Mouse (Mus musculus) hindbrain, embryonic 13.5 days (tissue): ENCODE results near the gene Cd200r3. TPM values are rescaled to one million over a fixed set of nuclear protein-coding genes. Genes with fewer than 3 reads are reported as not detected.

ENCODE experiments used
- ATAC-seq: fragments of 200-750 bp; cut with Nextera tagmentation; 2 replicates; pipeline ENCODE4 v1.8.0; 2017; ENCODE audit warnings: moderate TSS enrichment; ENCODE audit not compliant: low FRiP score
- H3K27ac ChIP-seq: fragments of 300-500 bp; sonication (generic); 2 replicates; pipeline ENCODE4 v1.5.1; 2015; ENCODE audit warnings: inconsistent platforms, mild to moderate bottlenecking, moderate library complexity
- H3K27me3 ChIP-seq: fragments of 300-500 bp; sonication (generic); 2 replicates; pipeline ENCODE4 v1.6.1; 2015; ENCODE audit warnings: mild to moderate bottlenecking, inconsistent platforms
- H3K36me3 ChIP-seq: fragments of 300-500 bp; sonication (generic); 2 replicates; pipeline ENCODE4 v1.6.1; 2015; ENCODE audit warnings: mild to moderate bottlenecking, inconsistent platforms
- H3K4me1 ChIP-seq: fragments of 300-500 bp; sonication (generic); replicated peaks from 2 replicates; pipeline ENCODE4 v1.6.1; 2015; ENCODE audit warnings: inconsistent platforms
- H3K4me2 ChIP-seq: fragments of 300-500 bp; sonication (generic); 2 replicates; pipeline ENCODE4 v1.6.1; 2015; ENCODE audit warnings: inconsistent platforms, mild to moderate bottlenecking, moderate library complexity
- H3K4me3 ChIP-seq: fragments of 300-500 bp; sonication (generic); 2 replicates; pipeline ENCODE4 v1.5.1; 2015; ENCODE audit warnings: mild to moderate bottlenecking, inconsistent platforms
- H3K9ac ChIP-seq: fragments of 300-500 bp; sonication (generic); 2 replicates; pipeline ENCODE4 v1.6.1; 2015; ENCODE audit warnings: mild to moderate bottlenecking, inconsistent platforms
- H3K9me3 ChIP-seq: fragments of 300-500 bp; sonication (generic); 2 replicates; pipeline ENCODE4 v1.6.1; 2016; ENCODE audit warnings: inconsistent platforms
- WGBS: fragments of 180-500 bp; shearing (Covaris S2); methylation state at CpG from one replicate; pipeline ENCODE4 v1.1.7; 2015; 5-methylcytosine and 5-hydroxymethylcytosine counted together
- polyA plus RNA-seq: library from polyadenylated mRNA; unstranded; fragments of >200 nt; fragmentation: Nextera tagmentation; extraction: Ambion mirVana; gene quantifications from 2 replicates; pipeline ENCODE4 v1.2.1, GENCODE M21; 2015

Cd200r3 gene
- polyA plus RNA-seq, 1 experiment from 2014 or later = not detected

DNA sequence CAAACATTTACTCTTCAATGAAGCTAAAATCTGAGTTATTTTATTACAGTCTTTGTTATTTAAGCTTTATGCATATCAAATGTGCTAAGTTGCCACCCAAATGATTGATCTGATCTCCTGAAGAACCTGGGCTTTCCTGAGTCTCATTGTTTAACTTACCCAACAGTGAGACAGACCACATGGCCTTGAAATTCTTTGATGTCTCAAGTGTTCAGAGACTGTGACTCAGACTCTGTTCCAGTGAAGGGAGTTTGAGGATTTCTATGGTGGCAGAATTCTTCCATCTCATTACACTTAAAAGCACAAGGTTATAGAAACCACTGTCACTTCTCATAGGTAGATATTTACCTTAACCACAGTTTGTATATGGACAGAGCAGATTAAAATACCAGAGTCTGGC is 32.6 kb downstream of the Cd200r3 start:
- Histone ChIP-seq H3K36me3 (no peaks in the 10 kb centered on the region), H3K4me3 (no peak overlapping the region), H3K27me3 (no peaks in the 10 kb centered on the region), H3K4me1 (no peaks in the 10 kb centered on the region), H3K4me2 (no peak overlapping the region), H3K9ac (no peak overlapping the region), H3K27ac (no peak overlapping the region), H3K9me3 (no peaks in the 10 kb centered on the region)
- ATAC-seq = no peak

- no peak for ATAC-seq
- H3K36me3 ChIP-seq = no peaks in the 10 kb centered on the region
- H3K4me3 ChIP-seq = no peak overlapping the region
- H3K4me2 ChIP-seq = no peak overlapping the region
- no peak overlapping the region for H3K27ac ChIP-seq
- no peaks in the 10 kb centered on the region for H3K4me1 ChIP-seq
- WGBS = 49% methylated on average over 6 of the region's 6 CpGs
- H3K27me3 ChIP-seq = no peaks in the 10 kb centered on the region
- no peaks in the 10 kb centered on the region for H3K9me3 ChIP-seq
- no peak overlapping the region for H3K9ac ChIP-seq
These were observed 33.6 kb downstream of the Cd200r3 start for GRCm38 (mm10) chr16:44976892-44977633.

GRCm38 (mm10) chr16:44978193-44978592 is 34.7 kb downstream of the Cd200r3 start:
- H3K4me1 ChIP-seq = no peaks in the 10 kb centered on the region
- no peaks in the 10 kb centered on the region for H3K9me3 ChIP-seq
- no peaks in the 10 kb centered on the region for H3K27me3 ChIP-seq
- H3K27ac ChIP-seq = no peak overlapping the region
- H3K9ac ChIP-seq = no peak overlapping the region
- no peak overlapping the region for H3K4me2 ChIP-seq
- no peak overlapping the region for H3K4me3 ChIP-seq
- WGBS = 85% methylated on average over 2 of the region's 2 CpGs
- H3K36me3 ChIP-seq = no peaks in the 10 kb centered on the region
- ATAC-seq = no peak

DNA sequence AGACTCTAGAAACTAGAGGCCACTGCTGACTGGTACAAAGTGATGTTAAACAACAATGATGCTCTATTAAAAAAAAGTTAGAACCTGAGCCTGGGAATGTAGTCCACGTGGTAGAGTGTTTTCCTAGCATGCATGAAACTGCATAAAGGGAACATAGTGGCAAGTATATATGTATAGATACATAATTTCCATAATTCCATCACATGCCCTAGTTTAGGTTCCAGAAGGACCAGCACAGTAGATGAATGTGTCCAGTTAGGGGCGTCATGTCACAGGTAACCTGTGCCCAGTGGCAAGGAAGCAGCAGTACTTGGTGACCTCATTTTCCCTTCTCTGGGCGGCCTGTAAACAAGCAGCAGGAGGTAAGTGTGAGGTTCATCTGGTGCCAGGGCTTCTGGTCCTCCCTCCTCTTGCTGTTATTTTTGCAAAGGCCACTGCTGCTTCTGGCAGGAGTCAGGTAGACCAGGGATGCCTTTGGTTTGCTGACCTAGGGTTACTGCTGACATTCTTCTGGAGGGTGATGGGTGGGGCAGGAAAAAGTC is 35.9 kb downstream of the Cd200r3 start:
- no peaks in the 10 kb centered on the region for H3K36me3 ChIP-seq
- H3K9ac ChIP-seq = no peak overlapping the region
- H3K27ac ChIP-seq = no peak overlapping the region
- no peak for ATAC-seq
- no peaks in the 10 kb centered on the region for H3K9me3 ChIP-seq
- 82% methylated on average over 3 of the region's 3 CpGs for WGBS
- no peak overlapping the region for H3K4me3 ChIP-seq
- H3K4me2 ChIP-seq = no peak overlapping the region
- no peaks in the 10 kb centered on the region for H3K27me3 ChIP-seq
- no peaks in the 10 kb centered on the region for H3K4me1 ChIP-seq

GRCm38 (mm10) chr16:44982972-44983371 is 39.5 kb downstream of the Cd200r3 start:
- no peaks in the 10 kb centered on the region for H3K36me3 ChIP-seq
- no peak overlapping the region for H3K4me2 ChIP-seq
- no peaks in the 10 kb centered on the region for H3K4me1 ChIP-seq
- no peaks in the 10 kb centered on the region for H3K9me3 ChIP-seq
- no peaks in the 10 kb centered on the region for H3K27me3 ChIP-seq
- 89% methylated on average over 2 of the region's 2 CpGs for WGBS
- no peak overlapping the region for H3K9ac ChIP-seq
- no peak overlapping the region for H3K27ac ChIP-seq
- no peak for ATAC-seq
- H3K4me3 ChIP-seq = no peak overlapping the region

GRCm38 (mm10) chr16:44983379-44984060 is 40.0 kb downstream of the Cd200r3 start:
- no peaks in the 10 kb centered on the region for H3K36me3 ChIP-seq
- H3K4me1 ChIP-seq = no peaks in the 10 kb centered on the region
- no peak overlapping the region for H3K4me2 ChIP-seq
- no peaks in the 10 kb centered on the region for H3K27me3 ChIP-seq
- H3K27ac ChIP-seq = no peak overlapping the region
- 76% methylated on average over 3 of the region's 3 CpGs for WGBS
- ATAC-seq = no peak
- no peak overlapping the region for H3K9ac ChIP-seq
- H3K4me3 ChIP-seq = no peak overlapping the region
- H3K9me3 ChIP-seq = no peaks in the 10 kb centered on the region

DNA sequence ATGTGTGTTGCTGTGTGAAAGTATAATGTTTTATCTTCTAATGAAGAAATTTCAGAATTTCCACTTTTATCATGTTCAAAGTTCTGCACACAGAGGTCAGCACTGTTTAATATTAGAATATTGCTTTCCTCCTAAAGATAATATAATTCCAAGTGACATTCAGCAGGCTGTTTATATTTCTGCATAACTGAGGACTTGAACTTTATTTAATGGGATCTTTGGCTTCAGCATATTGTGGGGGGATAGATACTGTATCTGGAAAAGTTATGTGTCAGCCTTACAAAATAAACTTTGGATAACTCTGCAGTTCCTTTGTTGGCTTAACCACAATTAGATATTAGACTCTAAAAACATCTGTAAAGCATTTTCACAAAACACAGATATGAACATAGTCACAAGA is 40.6 kb downstream of the Cd200r3 start:
- no peaks in the 10 kb centered on the region for H3K4me1 ChIP-seq

GRCm38 (mm10) chr16:44984925-44985324 is 41.4 kb downstream of the Cd200r3 start:
- H3K27ac ChIP-seq = no peak overlapping the region
- ATAC-seq = no peak
- H3K27me3 ChIP-seq = no peaks in the 10 kb centered on the region
- no peaks in the 10 kb centered on the region for H3K36me3 ChIP-seq
- H3K4me2 ChIP-seq = no peak overlapping the region
- H3K9me3 ChIP-seq = no peaks in the 10 kb centered on the region
- H3K9ac ChIP-seq = no peak overlapping the region
- 87% methylated on average over 3 of the region's 3 CpGs for WGBS
- no peaks in the 10 kb centered on the region for H3K4me1 ChIP-seq
- H3K4me3 ChIP-seq = no peak overlapping the region

More for the DNA sequence above, 40.6 kb downstream of the Cd200r3 start:
- Histone ChIP-seq H3K27me3 (no peaks in the 10 kb centered on the region), H3K9me3 (no peaks in the 10 kb centered on the region), H3K4me2 (no peak overlapping the region), H3K36me3 (no peaks in the 10 kb centered on the region), H3K4me3 (no peak overlapping the region), H3K27ac (no peak overlapping the region), H3K9ac (no peak overlapping the region)
- no peak for ATAC-seq

DNA sequence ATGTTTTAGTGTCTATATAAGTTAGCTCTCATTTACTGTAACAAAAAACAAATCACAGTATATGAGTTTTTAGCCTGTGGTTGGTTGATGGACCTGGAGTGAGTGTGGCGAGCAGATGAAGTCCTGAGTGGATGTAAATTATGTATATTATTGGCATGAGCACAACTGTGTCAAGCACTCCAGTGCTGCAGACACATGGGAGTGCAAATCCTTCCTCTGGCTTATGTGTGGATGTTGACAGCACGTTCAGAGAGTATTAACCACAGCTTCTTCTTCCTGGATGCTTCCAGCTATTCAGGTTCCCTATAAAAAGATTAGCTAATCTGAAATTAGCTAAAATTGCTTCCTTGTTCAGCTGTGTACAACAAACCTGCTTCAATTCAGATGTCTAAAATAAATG is 42.6 kb downstream of the Cd200r3 start:
- no peak overlapping the region for H3K27ac ChIP-seq
- WGBS = 81% methylated on average over 2 of the region's 2 CpGs
- no peaks in the 10 kb centered on the region for H3K9me3 ChIP-seq
- no peaks in the 10 kb centered on the region for H3K36me3 ChIP-seq
- no peak overlapping the region for H3K9ac ChIP-seq
- no peak overlapping the region for H3K4me2 ChIP-seq
- no peak overlapping the region for H3K4me3 ChIP-seq
- no peaks in the 10 kb centered on the region for H3K4me1 ChIP-seq
- H3K27me3 ChIP-seq = no peaks in the 10 kb centered on the region
- ATAC-seq = no peak

DNA sequence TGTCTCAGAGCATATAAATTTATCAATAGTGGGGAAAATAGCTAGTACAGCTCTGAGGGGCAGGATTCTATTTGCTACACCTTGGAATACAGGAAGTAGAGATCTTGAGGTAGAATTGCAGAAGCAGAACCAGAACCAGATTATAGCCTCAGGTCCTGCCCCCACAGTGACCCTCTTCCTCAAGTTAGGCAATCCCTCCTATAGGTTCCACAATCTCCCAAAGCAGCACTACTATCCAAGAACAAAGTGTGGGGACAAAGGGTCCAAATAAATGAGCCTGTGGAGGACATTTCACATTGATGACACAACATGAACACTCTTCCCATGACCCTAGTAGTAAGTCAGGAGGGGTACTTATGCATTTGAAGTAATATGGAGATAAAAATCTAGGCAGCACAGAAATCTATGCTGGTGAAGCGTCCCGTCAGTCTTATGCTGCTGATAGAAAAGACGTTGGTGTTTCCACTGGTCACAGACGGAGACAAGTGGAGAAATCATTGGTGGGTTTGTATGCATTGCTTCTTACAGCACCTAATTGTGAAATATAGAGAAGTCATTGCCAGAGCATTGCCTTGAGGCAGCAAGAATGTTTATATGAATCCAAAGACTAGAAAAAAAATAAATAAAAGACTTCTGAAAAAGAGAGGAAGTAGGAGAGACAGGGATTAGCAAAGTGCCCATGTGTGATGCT is 45.3 kb downstream of the Cd200r3 start:
- no peak overlapping the region for H3K4me2 ChIP-seq
- no peak overlapping the region for H3K4me3 ChIP-seq
- 94% methylated on average over 4 of the region's 4 CpGs for WGBS
- no peak for ATAC-seq
- H3K36me3 ChIP-seq = no peaks in the 10 kb centered on the region
- no peak overlapping the region for H3K9ac ChIP-seq
- no peaks in the 10 kb centered on the region for H3K27me3 ChIP-seq
- H3K27ac ChIP-seq = no peak overlapping the region
- no peaks in the 10 kb centered on the region for H3K9me3 ChIP-seq
- no peaks in the 10 kb centered on the region for H3K4me1 ChIP-seq

- Histone ChIP-seq H3K4me2 (no peak overlapping the region), H3K36me3 (no peaks in the 10 kb centered on the region), H3K4me3 (no peak overlapping the region), H3K27me3 (no peaks in the 10 kb centered on the region), H3K9me3 (no peaks in the 10 kb centered on the region), H3K4me1 (no peaks in the 10 kb centered on the region), H3K27ac (no peak overlapping the region), H3K9ac (no peak overlapping the region)
- no peak for ATAC-seq
- 88% methylated on average over 4 of the region's 4 CpGs for WGBS
These were observed 50.0 kb downstream of the Cd200r3 start for GRCm38 (mm10) chr16:44993319-44994019.
